ENCODE assay signal across 19 mouse cellular contexts in the genomic region with DNA sequence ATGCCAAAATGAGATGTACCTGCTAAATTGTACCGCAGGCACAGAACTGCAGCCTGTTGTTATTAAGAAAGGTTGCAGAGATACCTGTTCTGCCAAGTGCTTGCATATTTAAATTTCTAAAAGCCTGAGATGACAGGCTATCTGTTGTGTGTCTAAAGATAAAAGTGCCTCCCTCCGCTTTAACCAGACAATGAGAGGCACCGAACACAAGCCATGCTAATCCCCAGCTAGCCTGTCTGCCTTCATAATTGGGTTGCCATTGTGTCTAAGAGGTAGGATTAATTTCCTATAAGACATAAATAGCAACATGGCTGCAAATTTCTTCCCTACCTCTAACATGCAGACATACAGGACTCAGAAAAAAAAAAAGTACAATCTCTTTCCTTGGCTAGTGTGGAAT.
"Had no signal": no experiment of that assay in that cellular context is flagged by ENCODE, and none has a peak within 500 bp of the region (broad histone marks: within the 10 kb centered on the region; RNA-seq: fewer than 3 reads in every experiment).

No protein-coding gene starts in this region.

- H3K27ac ChIP-seq: kidney, postnatal 0 days; left cerebral cortex, adult 2 months; liver, embryonic 14.5 days; macrophage; neural tube, embryonic 13.5 days; stomach, embryonic 15.5 days had no signal

- H3K4me1 ChIP-seq: neural tube, embryonic 13.5 days; stomach, embryonic 15.5 days had no signal

- DNase-seq: kidney, adult 2 months; kidney, postnatal 25 days; layer of hippocampus, postnatal 36 days; liver, postnatal 0 days; lung, embryonic 14.5 days; right cerebral cortex, adult 18-20 months; right cerebral cortex, postnatal 25 days; spleen, adult 18-20 months; thymus, postnatal 25 days had no signal

- H3K9ac ChIP-seq: liver, embryonic 14.5 days; liver, postnatal 0 days; lung, embryonic 14.5 days; neural tube, embryonic 13.5 days; stomach, embryonic 15.5 days had no signal

- H3K36me3 ChIP-seq: neural tube, embryonic 13.5 days; stomach, embryonic 15.5 days had no signal

- H3K4me3 ChIP-seq: left cerebral cortex, adult 2 months; myocyte; neural tube, embryonic 13.5 days; stomach, embryonic 15.5 days had no signal

- H3K9me3 ChIP-seq: neural tube, embryonic 13.5 days; stomach, embryonic 15.5 days had no signal

- ATAC-seq: intestine, postnatal 0 days; liver, postnatal 0 days; lung, postnatal 0 days had no signal

- H3K4me2 ChIP-seq: liver, embryonic 11.5 days; lung, embryonic 14.5 days; neural tube, embryonic 13.5 days; stomach, embryonic 15.5 days had no signal

- H3K27me3 ChIP-seq: neural tube, embryonic 13.5 days; stomach, embryonic 15.5 days had no signal
